26 mouse cellular contexts compared by ENCODE assay signal in the genomic region with DNA sequence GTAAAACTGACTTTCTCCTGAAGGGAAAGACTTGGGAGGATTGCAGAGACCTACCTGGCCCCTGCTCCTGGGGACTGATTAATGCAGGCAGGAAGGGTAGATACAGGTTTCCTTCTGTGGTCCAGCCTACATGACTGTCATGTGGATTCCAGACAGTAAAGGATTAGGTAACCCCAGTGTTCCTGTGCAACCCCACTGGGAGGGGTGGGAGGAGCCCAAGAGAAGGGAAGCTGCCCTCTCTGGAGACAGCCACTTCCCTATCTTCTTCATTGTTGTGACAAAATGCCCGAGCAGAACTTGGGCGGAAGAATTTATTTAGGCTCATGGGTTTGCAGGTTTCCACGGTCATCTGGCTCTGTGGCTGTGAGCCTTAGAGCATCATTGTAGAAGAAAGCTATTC. TPM values are rescaled to one million over a fixed set of nuclear protein-coding genes. Genes with fewer than 3 reads are reported as not detected.
DNase-seq lines count a peak whose midpoint lies in the region; ATAC-seq and TF ChIP-seq lines count a peak whose summit lies in the region.
"Had no signal": no experiment of that assay in that cellular context is flagged by ENCODE, and none has a peak within 500 bp of the region (broad histone marks: within the 10 kb centered on the region; RNA-seq: fewer than 3 reads in every experiment).

No protein-coding gene starts in this region.

- no peak for TF ChIP-seq CTCF in lung, adult 2 months (IDR thresholded peaks at IDR 0.05; ENCODE audit: insufficient read depth, low read length)

- no peaks in the 10 kb centered on the region for H3K27me3 ChIP-seq in lung, embryonic 15.5 days
- H3K27me3 ChIP-seq: embryonic facial prominence, embryonic 12.5 days; embryonic facial prominence, embryonic 15.5 days; hindbrain, embryonic 15.5 days; Patski had no signal

- TF ChIP-seq POLR2A in lung, adult 2 months (IDR thresholded peaks at IDR 0.05; ENCODE audit: borderline replicate concordance, extremely low read depth, low read depth, low read length), result no peak

- H3K27ac ChIP-seq in lung, embryonic 15.5 days, result peak overlapping the region; percentile 64
- H3K27ac ChIP-seq: embryonic facial prominence, embryonic 12.5 days; embryonic facial prominence, embryonic 15.5 days; gastrocnemius, adult 2 months; hindbrain, embryonic 12.5 days; hindbrain, embryonic 15.5 days had no signal

- H3K4me3 ChIP-seq in lung, embryonic 15.5 days, result no peak overlapping the region
- no peak overlapping the region for H3K4me3 ChIP-seq in lung, adult 2 months (replicated peaks; ENCODE audit: extremely low read depth, low read depth, low read length)
- H3K4me3 ChIP-seq: embryonic facial prominence, embryonic 12.5 days; embryonic facial prominence, embryonic 15.5 days; gastrocnemius, adult 2 months; hindbrain, embryonic 12.5 days; hindbrain, embryonic 15.5 days had no signal

- H3K9me3 ChIP-seq in lung, embryonic 15.5 days, result no peaks in the 10 kb centered on the region
- H3K9me3 ChIP-seq: embryonic facial prominence, embryonic 12.5 days; embryonic facial prominence, embryonic 15.5 days; hindbrain, embryonic 15.5 days had no signal

- no peak for DNase-seq in lung, postnatal 4 days
- DNase-seq in lung, postnatal 36 days, result peak; percentile 25
- DNase-seq in lung, adult 2 months, result no peak
- no peak for DNase-seq in gastrocnemius, postnatal 25 days
- no peak for DNase-seq in kidney, postnatal 36 days
- DNase-seq: adrenal gland, postnatal 10 days; adrenal gland, postnatal 36 days; B cell, adult 2 months; cerebellum, adult 18-20 months; cerebellum, adult 9-10 months; cerebellum, postnatal 14 days; forebrain, postnatal 0 days; gastrocnemius, adult 2 months; gastrocnemius, postnatal 14 days; heart, adult 11 months had no signal

- peaks cover 20% of the 10 kb centered on the region for H3K4me1 ChIP-seq in lung, embryonic 15.5 days
- H3K4me1 ChIP-seq in lung, adult 2 months (ENCODE audit: control insufficient read depth, insufficient read depth, low read length), result peaks cover 3% of the 10 kb centered on the region; the same call in 1 of the 2 replicates

- 73% methylated on average over 3 of the region's 3 CpGs for WGBS in lung, embryonic 15.5 days
- WGBS in lung, adult 2 months, result 62% methylated on average over 3 of the region's 3 CpGs

- no peak overlapping the region for H3K9ac ChIP-seq in lung, embryonic 15.5 days
- H3K9ac ChIP-seq: embryonic facial prominence, embryonic 12.5 days; embryonic facial prominence, embryonic 15.5 days; forebrain, postnatal 0 days; hindbrain, embryonic 12.5 days; hindbrain, embryonic 15.5 days had no signal

- no peak overlapping the region for H3K4me2 ChIP-seq in lung, embryonic 15.5 days
- H3K4me2 ChIP-seq: embryonic facial prominence, embryonic 12.5 days; embryonic facial prominence, embryonic 15.5 days; heart, embryonic 11.5 days; hindbrain, embryonic 12.5 days; hindbrain, embryonic 15.5 days had no signal

- ATAC-seq in lung, embryonic 15.5 days (ENCODE audit: borderline replicate concordance, extremely low read depth, low FRiP score, low TSS enrichment), result no peak
- peak; percentile 87 for ATAC-seq in granulocyte monocyte progenitor cell, adult 5-6 weeks (replicated peaks; ENCODE audit: poor library complexity, severe bottlenecking)
- ATAC-seq: forebrain, embryonic 14.5 days; forebrain, postnatal 0 days; Patski had no signal

- H3K36me3 ChIP-seq in lung, embryonic 15.5 days, result no peaks in the 10 kb centered on the region
- H3K36me3 ChIP-seq: embryonic facial prominence, embryonic 12.5 days; embryonic facial prominence, embryonic 15.5 days; G1E; hindbrain, embryonic 15.5 days had no signal

RNA-seq across cellular contexts. Expression of a gene that starts 3.6 kb away (rescaled TPM):
- 2.6 and 3.2 TPM in 2 replicates for polyA plus RNA-seq in lung, embryonic 15.5 days (2015; fragmentation: Nextera tagmentation; extraction: Ambion mirVana)
- polyA plus RNA-seq in lung, adult 2 months (2012; rRNA removed), result 3.4 and 6.1 TPM in 2 replicates
- total RNA-seq in granulocyte monocyte progenitor cell, adult 5-6 weeks (2014; fragmentation: Nextera tagmentation), result 0.84 TPM in 1 of 2 replicates, not detected in the other
- not detected in 2 replicates for total RNA-seq in granulocyte monocyte progenitor cell, adult 5-6 weeks (2017)
- 1 to 10 TPM; 2.6 to 4.2 TPM for total RNA-seq in gastrocnemius, postnatal 25 days (2021)
- total RNA-seq: CH12.LX had no signal
- polyA plus RNA-seq: G1E had no signal
